Mouse (Mus musculus) neural tube, embryonic 11.5 days (tissue): ENCODE data around the gene Ankrd44. TPM values are rescaled to one million over a fixed set of nuclear protein-coding genes. Genes with fewer than 3 reads are reported as not detected.

Experiments used
- ATAC-seq: fragments of 200-750 bp; cut with Nextera tagmentation; 2 replicates; pipeline ENCODE4 v1.8.0; 2017; ENCODE audit warnings: moderate number of reproducible peaks, mild to moderate bottlenecking, moderate TSS enrichment, moderate library complexity; ENCODE audit not compliant: insufficient read depth, low FRiP score, low TSS enrichment
- DNase-seq: peaks from one replicate; pipeline ENCODE4 v3.0.0-alpha.2; 2015; ENCODE audit warnings: low spot score
- H3K27ac ChIP-seq: fragments of 300-500 bp; sonication (generic); 2 replicates; pipeline ENCODE4 v1.5.1; 2014; ENCODE audit warnings: low read depth, mild to moderate bottlenecking, low read length
- H3K27me3 ChIP-seq: fragments of 300-500 bp; sonication (generic); 2 replicates; pipeline ENCODE4 v1.6.1; 2014; ENCODE audit warnings: mild to moderate bottlenecking, low read length, mixed read lengths; ENCODE audit not compliant: control insufficient read depth, insufficient read depth
- H3K36me3 ChIP-seq: fragments of 300-500 bp; sonication (generic); 2 replicates; pipeline ENCODE4 v1.6.1; 2014; ENCODE audit warnings: mild to moderate bottlenecking, low read length, moderate library complexity, mixed read lengths; ENCODE audit not compliant: control insufficient read depth, insufficient read depth
- H3K4me1 ChIP-seq: fragments of 300-500 bp; sonication (generic); 2 replicates; pipeline ENCODE4 v1.6.1; 2014; ENCODE audit warnings: low read length, mixed read lengths; ENCODE audit not compliant: control insufficient read depth, insufficient read depth
- H3K4me2 ChIP-seq: fragments of 300-500 bp; sonication (generic); 2 replicates; pipeline ENCODE4 v1.6.1; 2014; ENCODE audit warnings: low read depth, mild to moderate bottlenecking, moderate library complexity
- H3K4me3 ChIP-seq: fragments of 300-500 bp; sonication (generic); 2 replicates; pipeline ENCODE4 v1.5.1; 2014; ENCODE audit warnings: low read depth, low read length
- H3K9ac ChIP-seq: fragments of 300-500 bp; sonication (generic); 2 replicates; pipeline ENCODE4 v1.6.1; 2014; ENCODE audit warnings: mild to moderate bottlenecking, low read length
- H3K9me3 ChIP-seq: fragments of 300-500 bp; sonication (generic); 2 replicates; pipeline ENCODE4 v1.6.1; 2016; ENCODE audit warnings: low read length; ENCODE audit not compliant: control insufficient read depth
- whole genome bisulfite sequencing: fragments of 180-500 bp; shearing (Covaris S2); extraction: QIAGEN DNeasy Blood & Tissue Kit; methylation state at CpG from one replicate; pipeline ENCODE4 v1.1.7; 2014; 5-methylcytosine and 5-hydroxymethylcytosine counted together
- polyA plus RNA-seq: library from polyadenylated mRNA; unstranded; fragments of >200 nt; fragmentation: Nextera tagmentation; extraction: Ambion mirVana; gene quantifications from 2 replicates; pipeline ENCODE4 v1.2.1, GENCODE M21; 2014

Gene Ankrd44
- polyA plus RNA-seq, 1 experiment from 2014 or later, result 13.3 TPM

DNA sequence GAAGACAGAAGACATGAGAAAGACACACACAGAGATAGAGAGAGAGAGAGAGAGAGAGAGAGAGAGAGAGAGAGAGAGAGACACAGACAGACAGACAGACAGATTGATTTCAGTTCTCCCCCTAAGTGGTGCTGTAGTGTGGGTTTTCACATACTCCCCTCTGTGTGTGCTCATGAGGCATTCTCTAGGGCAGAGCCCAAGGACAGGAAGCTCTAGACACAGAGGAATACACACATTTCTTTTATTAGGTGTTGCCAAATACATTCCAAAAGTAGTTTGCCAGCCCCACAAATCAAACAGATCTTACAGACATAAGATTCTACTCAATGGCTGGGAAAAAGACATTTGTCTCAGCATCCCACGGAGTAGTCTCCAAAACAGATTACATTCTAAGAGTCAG, 126.8 kb downstream of the Ankrd44 start:
- Histone ChIP-seq H3K27me3 (no peaks in the 10 kb centered on the region), H3K4me2 (no peak overlapping the region), H3K9me3 (no peaks in the 10 kb centered on the region), H3K9ac (no peak overlapping the region), H3K4me1 (no peaks in the 10 kb centered on the region), H3K4me3 (no peak overlapping the region), H3K27ac (no peak overlapping the region), H3K36me3 (no peaks in the 10 kb centered on the region)
- DNase-seq (no peak), ATAC-seq (no peak)
- WGBS, result 73% methylated on average over 1 of the region's 1 CpGs

DNA sequence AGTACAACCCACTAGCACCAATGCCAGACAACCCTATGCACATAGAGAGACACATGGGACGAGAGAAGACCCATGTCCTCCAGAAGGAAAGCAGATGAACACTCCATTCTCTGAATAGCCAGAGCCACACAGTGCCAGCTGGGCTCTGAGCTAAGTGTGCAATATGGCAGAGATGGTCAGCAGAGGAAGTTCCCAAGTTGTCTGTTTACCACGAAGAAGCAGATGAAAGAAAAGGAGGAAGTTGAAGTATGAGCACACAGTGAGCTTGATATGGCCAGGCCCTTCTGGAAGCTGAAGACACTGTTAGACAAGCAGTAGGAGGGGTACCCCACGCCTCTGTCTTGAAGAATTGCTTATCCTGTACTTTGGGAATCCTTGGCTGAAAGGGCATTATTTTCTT, 127.8 kb downstream of the Ankrd44 start:
- ATAC-seq (no peak), DNase-seq (no peak)
- H3K4me3 ChIP-seq, result no peak overlapping the region
- H3K27ac ChIP-seq, result no peak overlapping the region
- H3K27me3 ChIP-seq, result no peaks in the 10 kb centered on the region
- H3K4me1 ChIP-seq, result no peaks in the 10 kb centered on the region
- whole genome bisulfite sequencing, result 75% methylated on average over 3 of the region's 3 CpGs
- no peak overlapping the region for H3K4me2 ChIP-seq
- H3K9me3 ChIP-seq, result no peaks in the 10 kb centered on the region
- no peaks in the 10 kb centered on the region for H3K36me3 ChIP-seq
- H3K9ac ChIP-seq, result no peak overlapping the region

DNA sequence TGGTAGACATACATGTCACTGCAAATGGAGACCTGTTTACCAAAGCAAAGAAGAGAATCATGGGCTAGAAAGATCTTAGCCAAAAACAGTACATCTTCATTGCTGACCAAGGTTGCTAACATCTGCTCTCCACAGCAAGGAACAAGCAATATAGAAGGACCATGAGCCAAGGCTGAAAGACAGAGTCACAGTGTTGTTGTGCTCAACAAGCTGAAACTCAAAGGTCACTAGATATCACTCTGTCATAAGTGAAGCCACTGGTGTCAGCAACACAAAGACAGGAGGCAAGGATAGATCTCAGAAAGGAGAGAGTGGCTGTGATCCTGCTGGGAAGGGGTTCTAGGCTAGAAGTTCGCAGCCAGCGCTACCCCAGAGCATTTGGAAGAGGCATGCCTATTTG, 131.5 kb downstream of the Ankrd44 start:
- no peak for ATAC-seq
- 96% methylated on average over 2 of the region's 2 CpGs for WGBS
- H3K4me1 ChIP-seq, result no peaks in the 10 kb centered on the region
- no peak for DNase-seq
- H3K9me3 ChIP-seq, result no peaks in the 10 kb centered on the region
- H3K36me3 ChIP-seq, result no peaks in the 10 kb centered on the region
- no peak overlapping the region for H3K4me2 ChIP-seq
- no peak overlapping the region for H3K9ac ChIP-seq
- H3K27ac ChIP-seq, result no peak overlapping the region
- H3K4me3 ChIP-seq, result no peak overlapping the region
- H3K27me3 ChIP-seq, result no peaks in the 10 kb centered on the region

DNA sequence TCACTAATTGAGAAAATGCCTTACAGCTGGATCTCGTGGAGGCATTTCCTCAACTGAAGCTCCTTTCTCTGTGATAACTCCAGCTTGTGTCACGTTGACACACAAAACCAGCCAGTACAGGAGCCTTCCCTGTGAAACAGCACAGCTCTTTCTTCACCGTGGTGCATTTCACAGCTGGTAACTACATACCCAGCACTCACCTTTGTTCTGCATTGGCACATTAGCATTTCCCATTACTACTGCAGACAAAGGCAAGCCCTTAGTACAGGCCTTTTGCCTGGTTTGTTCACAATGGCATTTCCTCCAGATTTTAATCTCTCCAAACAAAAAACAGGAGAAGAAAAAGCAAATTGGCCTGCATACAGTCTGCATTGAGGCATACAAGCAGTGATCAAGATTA, 134.8 kb downstream of the Ankrd44 start:
- 47% methylated on average over 3 of the region's 3 CpGs for WGBS
- ATAC-seq (no peak), DNase-seq (no peak)
- Histone ChIP-seq H3K4me3 (no peak overlapping the region), H3K36me3 (no peaks in the 10 kb centered on the region), H3K4me1 (no peaks in the 10 kb centered on the region), H3K27ac (no peak overlapping the region), H3K4me2 (no peak overlapping the region), H3K9ac (no peak overlapping the region), H3K9me3 (no peaks in the 10 kb centered on the region), H3K27me3 (no peaks in the 10 kb centered on the region)

DNA sequence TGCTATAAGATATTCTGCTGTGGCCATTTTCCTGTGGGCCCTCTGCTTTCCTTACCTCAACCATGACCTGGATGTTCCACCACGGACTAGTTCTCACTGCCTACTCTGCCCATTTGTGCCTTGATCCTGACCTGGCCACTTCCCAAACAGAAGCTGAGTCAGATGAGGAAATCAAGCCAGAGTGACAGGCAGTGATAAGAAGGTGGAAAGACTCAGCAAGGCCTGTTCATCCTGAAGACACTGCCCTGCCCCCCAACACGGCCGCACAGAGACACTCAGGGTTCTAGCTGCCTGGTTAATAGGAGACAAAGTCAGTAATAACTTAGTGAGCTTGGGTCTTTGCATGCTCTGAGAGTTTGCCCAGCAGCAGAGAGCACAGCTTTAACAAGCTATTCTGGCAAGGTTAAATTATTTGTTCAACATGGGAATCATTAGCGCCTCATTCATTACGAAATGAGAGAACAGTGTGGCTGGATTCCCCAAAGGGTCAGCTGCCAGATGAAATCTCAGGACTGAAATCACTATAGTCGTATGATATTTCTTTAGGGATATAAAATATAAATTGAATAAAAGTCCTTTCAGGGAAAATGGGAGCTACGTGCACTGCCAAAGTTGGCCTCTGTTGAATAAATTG, 136.7 kb downstream of the Ankrd44 start:
- no peaks in the 10 kb centered on the region for H3K36me3 ChIP-seq
- H3K27me3 ChIP-seq, result no peaks in the 10 kb centered on the region
- H3K9ac ChIP-seq, result no peak overlapping the region
- H3K4me3 ChIP-seq, result no peak overlapping the region
- DNase-seq (no peak), ATAC-seq (no peak)
- H3K27ac ChIP-seq, result no peak overlapping the region
- WGBS, result 88% methylated on average over 7 of the region's 7 CpGs
- H3K4me1 ChIP-seq, result no peaks in the 10 kb centered on the region
- no peak overlapping the region for H3K4me2 ChIP-seq
- H3K9me3 ChIP-seq, result no peaks in the 10 kb centered on the region

DNA sequence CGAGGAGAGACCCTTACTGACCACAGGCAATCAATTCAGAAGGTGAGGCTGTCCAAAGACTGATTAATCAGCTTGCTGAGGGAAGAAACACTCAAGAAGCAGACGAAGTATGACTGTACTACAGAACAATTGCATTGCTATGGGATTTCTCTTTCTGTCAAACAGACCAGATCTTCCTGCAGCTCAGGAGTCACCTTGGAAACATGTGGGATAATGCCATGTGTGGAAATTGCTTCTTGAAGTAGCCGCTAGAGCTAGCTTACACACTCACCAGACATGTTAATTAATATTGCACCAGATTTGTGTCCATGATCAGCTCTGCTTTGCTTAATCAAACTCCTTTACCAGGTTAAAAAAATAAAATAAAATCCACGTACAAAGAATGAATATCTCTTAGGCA, 137.8 kb downstream of the Ankrd44 start:
- Histone ChIP-seq H3K27ac (0 out of 2 replicates have a peak overlapping the region, but pooled peaks have one; percentile 20), H3K27me3 (no peaks in the 10 kb centered on the region), H3K9me3 (no peaks in the 10 kb centered on the region), H3K9ac (no peak overlapping the region), H3K4me3 (no peak overlapping the region), H3K36me3 (no peaks in the 10 kb centered on the region), H3K4me2 (no peak overlapping the region), H3K4me1 (no peaks in the 10 kb centered on the region)
- DNase-seq (no peak), ATAC-seq (no peak)
- whole genome bisulfite sequencing, result 82% methylated on average over 4 of the region's 4 CpGs

DNA sequence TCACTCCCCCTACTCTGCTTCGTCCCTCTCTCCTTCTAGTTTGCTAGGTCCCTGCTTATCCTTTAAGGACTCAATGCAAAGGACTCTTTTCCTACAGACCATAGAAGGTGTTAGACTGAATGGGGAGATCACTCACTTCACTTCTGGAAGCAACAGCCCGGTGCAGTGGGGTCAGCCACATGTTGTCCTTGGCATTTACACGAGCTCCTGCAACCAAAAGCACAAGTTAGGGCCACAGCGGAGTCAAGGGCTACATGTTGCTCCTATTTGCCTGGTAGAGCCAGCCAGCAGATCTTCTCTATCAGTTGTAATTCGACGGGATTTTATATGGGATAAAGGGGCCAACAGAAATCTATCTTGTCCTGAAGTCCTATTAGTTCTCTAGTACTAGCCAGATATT, 148.0 kb downstream of the Ankrd44 start:
- Histone ChIP-seq H3K36me3 (no peaks in the 10 kb centered on the region), H3K4me1 (no peaks in the 10 kb centered on the region), H3K27me3 (no peaks in the 10 kb centered on the region), H3K4me3 (no peak overlapping the region), H3K9me3 (no peaks in the 10 kb centered on the region), H3K27ac (no peak overlapping the region), H3K9ac (no peak overlapping the region), H3K4me2 (no peak overlapping the region)
- WGBS, result 90% methylated on average over 6 of the region's 6 CpGs
- no peak for DNase-seq
- ATAC-seq, result no peak

DNA sequence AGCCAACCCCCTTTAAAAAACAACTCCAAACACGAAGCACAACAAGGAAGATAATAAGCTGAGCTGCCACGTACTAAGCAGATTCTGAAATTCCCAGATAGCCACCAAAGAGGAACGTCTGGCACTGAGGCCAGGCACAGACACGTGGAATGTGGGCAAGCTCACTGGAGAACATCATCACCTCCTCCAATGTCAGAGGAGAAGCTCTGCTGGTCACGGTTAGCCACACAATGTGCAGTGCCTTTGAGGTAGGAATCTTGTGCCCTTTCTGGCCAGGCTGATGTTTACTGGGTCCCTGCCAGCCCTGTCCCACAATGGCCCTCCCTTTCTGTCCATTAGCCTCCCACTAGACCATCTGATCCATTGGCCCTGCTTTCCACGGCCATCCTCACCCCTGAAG, 149.1 kb downstream of the Ankrd44 start:
- H3K9ac ChIP-seq, result no peak overlapping the region
- H3K4me3 ChIP-seq, result no peak overlapping the region
- no peak overlapping the region for H3K4me2 ChIP-seq
- no peaks in the 10 kb centered on the region for H3K4me1 ChIP-seq
- WGBS, result 81% methylated on average over 6 of the region's 6 CpGs
- H3K27ac ChIP-seq, result no peak overlapping the region
- H3K36me3 ChIP-seq, result no peaks in the 10 kb centered on the region
- no peak for ATAC-seq
- no peaks in the 10 kb centered on the region for H3K9me3 ChIP-seq
- no peaks in the 10 kb centered on the region for H3K27me3 ChIP-seq
- no peak for DNase-seq

DNA sequence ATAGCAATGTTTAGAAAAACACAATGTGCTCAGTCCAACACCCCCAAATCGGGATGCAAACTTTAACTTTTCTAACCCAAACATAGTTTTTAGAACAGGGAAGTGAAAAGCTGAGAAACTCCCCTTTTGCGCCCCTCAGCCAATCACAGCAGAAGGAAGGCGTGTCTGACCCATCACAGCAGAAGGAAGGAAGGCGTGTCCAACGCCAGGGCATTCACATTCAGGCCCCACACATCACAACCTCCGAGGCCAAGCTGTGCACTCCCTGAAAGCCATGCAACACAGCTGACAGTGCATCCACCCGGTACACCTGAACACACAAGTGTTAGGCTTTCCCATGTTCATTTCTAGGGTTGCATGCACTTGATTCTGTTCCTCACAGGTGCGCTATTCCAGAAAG, 150.1 kb downstream of the Ankrd44 start:
- H3K36me3 ChIP-seq, result no peaks in the 10 kb centered on the region
- WGBS, result 45% methylated on average over 8 of the region's 8 CpGs
- H3K4me2 ChIP-seq, result no peak overlapping the region
- no peaks in the 10 kb centered on the region for H3K27me3 ChIP-seq
- H3K4me1 ChIP-seq, result no peaks in the 10 kb centered on the region
- no peak overlapping the region for H3K4me3 ChIP-seq
- no peak overlapping the region for H3K27ac ChIP-seq
- DNase-seq (no peak), ATAC-seq (no peak)
- H3K9ac ChIP-seq, result no peak overlapping the region
- no peaks in the 10 kb centered on the region for H3K9me3 ChIP-seq
